Mouse (Mus musculus): ENCODE results near the gene Gtpbp3.
A peak's percentile ranks its signal among the peaks of the same experiment; 100 is the strongest.

Gtpbp3 gene

GRCm38 (mm10) chr8:71530735-71531467, 43.0 kb downstream of the Gtpbp3 start:
- peak; percentile 77 for DNase-seq (ENCODE audit: low read depth, low spot score)

GRCm38 (mm10) chr8:71534263-71534810, 46.4 kb downstream of the Gtpbp3 start:
- DNase-seq (ENCODE audit: low read depth, low spot score): no peak

GRCm38 (mm10) chr8:71535663-71536062, 47.8 kb downstream of the Gtpbp3 start:
- peak; percentile 51 for DNase-seq (ENCODE audit: low read depth, low spot score)

GRCm38 (mm10) chr8:71537028-71537867, 49.3 kb downstream of the Gtpbp3 start, which contains the start of gene Bst2:
Gene Bst2, minus strand, starts transcription at chr8:71537456.
- DNase-seq (ENCODE audit: low read depth, low spot score): peak; percentile 67

GRCm38 (mm10) chr8:71542632-71543343, 54.9 kb downstream of the Gtpbp3 start, which contains the start of gene Mvb12a:
Gene Mvb12a, plus strand, starts transcription at chr8:71542922.
- DNase-seq (ENCODE audit: low read depth, low spot score): peak; percentile 100

- no peak for DNase-seq (ENCODE audit: low read depth, low spot score)
Measured at GRCm38 (mm10) chr8:71543755-71544154, 55.9 kb downstream of the Gtpbp3 start.

- DNase-seq (ENCODE audit: low read depth, low spot score): no peak
Measured at GRCm38 (mm10) chr8:71545053-71545452, 57.1 kb downstream of the Gtpbp3 start.

GRCm38 (mm10) chr8:71547590-71547989, 59.7 kb downstream of the Gtpbp3 start:
- no peak for DNase-seq (ENCODE audit: low read depth, low spot score)

Measured in brain, adult 2 months (tissue).